Mouse (Mus musculus): ENCODE measurements around the gene Bnc2.

DNA sequence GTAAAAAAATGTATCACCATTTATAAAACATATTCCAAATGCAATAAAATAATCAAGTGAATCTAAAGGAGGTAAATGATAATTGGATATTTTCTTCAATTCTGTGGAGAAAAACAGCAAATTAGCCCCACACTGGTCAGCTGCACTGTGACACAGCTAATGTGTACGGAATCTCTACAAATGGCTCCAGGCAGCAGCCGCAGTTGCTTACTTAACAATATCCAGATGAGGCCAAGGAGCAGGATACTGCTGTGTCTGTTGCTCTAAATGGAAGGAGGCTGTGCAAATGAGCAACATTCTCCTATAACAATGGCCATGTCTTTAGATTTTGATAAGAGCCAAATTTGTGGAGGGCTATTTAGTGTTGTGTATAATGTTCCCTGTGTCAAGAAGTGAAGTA lies 316.9 kb downstream of the Bnc2 start:
- TF ChIP-seq POLR2A (IDR thresholded peaks at IDR 0.05; ENCODE audit: control insufficient read depth, extremely low read depth, insufficient read depth, low read length, poor library complexity): no peak
- TF ChIP-seq CTCF (IDR thresholded peaks at IDR 0.05; ENCODE audit: borderline replicate concordance, control insufficient read depth, extremely low read depth, insufficient read depth, low read length, poor library complexity): no peak

Data from thymus, adult 2 months (tissue).